Mouse (Mus musculus): ENCODE results near the gene Cap2.

Gene Cap2

GRCm38 (mm10) chr13:46565913-46566312, 64.3 kb downstream of the Cap2 start:
- no peak for DNase-seq (ENCODE audit: low spot score in 2 of 2)

GRCm38 (mm10) chr13:46569469-46569868, 67.8 kb downstream of the Cap2 start:
- DNase-seq (ENCODE audit: low spot score in 2 of 2), result no peak

GRCm38 (mm10) chr13:46571141-46571592, 69.5 kb downstream of the Cap2 start:
- no peak for DNase-seq (ENCODE audit: low spot score in 2 of 2)

- no peak for DNase-seq (ENCODE audit: low spot score in 2 of 2)
Measured at GRCm38 (mm10) chr13:46571961-46572647, 70.5 kb downstream of the Cap2 start.

GRCm38 (mm10) chr13:46572648-46573163, 71.1 kb downstream of the Cap2 start:
- DNase-seq (ENCODE audit: low spot score in 2 of 2), result no peak

- DNase-seq (ENCODE audit: low spot score in 2 of 2), result no peak
Measured at GRCm38 (mm10) chr13:46574201-46574600, 72.6 kb downstream of the Cap2 start.

- DNase-seq (ENCODE audit: low spot score in 2 of 2), result no peak
Measured at GRCm38 (mm10) chr13:46574707-46575106, 73.1 kb downstream of the Cap2 start.

- DNase-seq (ENCODE audit: low spot score in 2 of 2), result no peak
Measured at GRCm38 (mm10) chr13:46584860-46585259, 83.2 kb downstream of the Cap2 start.

GRCm38 (mm10) chr13:46587717-46588289, 86.2 kb downstream of the Cap2 start:
- no peak for DNase-seq (ENCODE audit: low spot score in 2 of 2)

- DNase-seq (ENCODE audit: low spot score in 2 of 2), result no peak
Measured at GRCm38 (mm10) chr13:46588606-46589005, 87.0 kb downstream of the Cap2 start.

- no peak for DNase-seq (ENCODE audit: low spot score in 2 of 2)
Measured at GRCm38 (mm10) chr13:46590885-46591284, 89.2 kb downstream of the Cap2 start.

GRCm38 (mm10) chr13:46600694-46601093, 99.0 kb downstream of the Cap2 start:
- DNase-seq (ENCODE audit: low spot score in 2 of 2), result no peak

- no peak for DNase-seq (ENCODE audit: low spot score in 2 of 2)
Measured at GRCm38 (mm10) chr13:46601386-46601785, 99.7 kb downstream of the Cap2 start.

GRCm38 (mm10) chr13:46602674-46603073, 101.0 kb downstream of the Cap2 start:
- no peak for DNase-seq (ENCODE audit: low spot score in 2 of 2)

GRCm38 (mm10) chr13:46611033-46611432, 109.4 kb downstream of the Cap2 start:
- DNase-seq (ENCODE audit: low spot score in 2 of 2), result no peak

- DNase-seq (ENCODE audit: low spot score in 2 of 2), result no peak
Measured at GRCm38 (mm10) chr13:46613694-46614272, 112.1 kb downstream of the Cap2 start.

- peak; percentile 22 to 82 for DNase-seq (ENCODE audit: low spot score in 2 of 2)
Measured at GRCm38 (mm10) chr13:46616673-46617362, 115.2 kb downstream of the Cap2 start.

GRCm38 (mm10) chr13:46619633-46620032, 118.0 kb downstream of the Cap2 start:
- DNase-seq (ENCODE audit: low spot score in 2 of 2), result peak in 1 of 2 experiments; percentile 60

- no peak for DNase-seq (ENCODE audit: low spot score in 2 of 2)
Measured at GRCm38 (mm10) chr13:46620964-46621757, 119.5 kb downstream of the Cap2 start.

- DNase-seq (ENCODE audit: low spot score in 2 of 2), result no peak
Measured at GRCm38 (mm10) chr13:46626608-46627007, 125.0 kb downstream of the Cap2 start.

- DNase-seq (ENCODE audit: low spot score in 2 of 2), result no peak
Measured at GRCm38 (mm10) chr13:46627841-46628240, 126.2 kb downstream of the Cap2 start.
